Mouse (Mus musculus) small intestine, adult 2 months (tissue): ENCODE results near the gene Bcl2l11. TPM values are rescaled to one million over a fixed set of nuclear protein-coding genes. Genes with fewer than 3 reads are reported as not detected.
"Not testable (repeated sequence)": the region's sequence is repeated elsewhere in the genome, so short reads cannot be mapped to it uniquely, and the experiment has no call there.

ENCODE experiments used
- H3K27ac ChIP-seq: fragments of 200-500 bp; 2 replicates; pipeline ENCODE4 v1.5.1; 2012; ENCODE audit warnings: low read depth, low read length, control low read depth, inconsistent platforms; ENCODE audit not compliant: insufficient read depth
- H3K27me3 ChIP-seq: fragments of 200-500 bp; 2 replicates; pipeline ENCODE4 v1.6.1; 2012; ENCODE audit warnings: mild to moderate bottlenecking, moderate library complexity, low read length, inconsistent platforms; ENCODE audit not compliant: control insufficient read depth, insufficient read depth
- H3K36me3 ChIP-seq: fragments of 200-500 bp; 2 replicates; pipeline ENCODE4 v1.6.1; 2012; ENCODE audit warnings: mild to moderate bottlenecking, low read length, control low read depth, inconsistent platforms; ENCODE audit not compliant: control insufficient read depth, insufficient read depth
- H3K4me1 ChIP-seq: fragments of 200-500 bp; 2 replicates; pipeline ENCODE4 v1.6.1; 2012; ENCODE audit warnings: low read length, inconsistent platforms, mixed read lengths; ENCODE audit not compliant: control insufficient read depth, insufficient read depth, insufficient read length
- H3K4me3 ChIP-seq: fragments of 200-500 bp; 2 replicates; pipeline ENCODE4 v1.5.1; 2012; ENCODE audit warnings: low read depth, mild to moderate bottlenecking, control low read depth, inconsistent platforms, low read length, moderate library complexity
- CTCF ChIP-seq: fragments of 200-500 bp; IDR thresholded peaks from 2 replicates; pipeline ENCODE4 v1.5.1; 2012; ENCODE audit warnings: low read depth, mild to moderate bottlenecking, control low read depth, inconsistent platforms, low read length, moderate library complexity, mixed read lengths; ENCODE audit not compliant: insufficient replicate concordance, insufficient read length; ENCODE audit errors: extremely low read depth
- POLR2A ChIP-seq: fragments of 200-500 bp; IDR thresholded peaks from 2 replicates; pipeline ENCODE4 v1.6.1; 2012; ENCODE audit warnings: low read depth, mild to moderate bottlenecking, control low read depth, inconsistent platforms, low read length, moderate library complexity
- WGBS: fragments of 180-500 bp; shearing (Covaris S2); methylation state at CpG from one replicate; pipeline ENCODE4 v1.1.7; 2018; 5-methylcytosine and 5-hydroxymethylcytosine counted together
- polyA plus RNA-seq: library from polyadenylated mRNA; depleted of rRNA; stranded (reverse); fragments of >200 nt; gene quantifications from 2 replicates; pipeline ENCODE4 v1.2.3, GENCODE M21; 2012

Bcl2l11 gene
- polyA plus RNA-seq, 1 experiment: 7.4 TPM

DNA sequence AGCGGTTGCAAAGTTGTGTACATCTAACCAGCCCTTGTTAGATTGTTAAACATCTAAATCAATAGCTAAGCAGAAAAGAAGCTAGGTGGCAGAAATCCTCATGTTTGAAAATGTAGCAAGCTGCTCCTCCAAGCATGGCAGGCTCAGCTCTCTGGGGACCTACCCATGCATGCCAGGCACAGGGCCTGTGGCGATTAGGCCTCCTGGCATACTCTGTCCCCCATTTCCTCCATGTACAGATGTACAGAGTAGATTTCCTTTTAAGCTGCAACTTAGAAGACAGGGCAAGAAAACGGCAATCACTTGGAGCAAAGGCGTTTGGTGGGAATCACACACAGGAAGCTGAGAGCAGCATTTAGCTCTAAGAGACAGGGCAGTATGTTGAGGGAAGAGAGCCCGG, 31.6 kb upstream of the Bcl2l11 start:
- Histone ChIP-seq H3K4me3 (no peak overlapping the region), H3K36me3 (no peaks in the 10 kb centered on the region), H3K4me1 (no peaks in the 10 kb centered on the region), H3K27me3 (no peaks in the 10 kb centered on the region), H3K27ac (no peak overlapping the region)
- 86% methylated on average over 5 of the region's 5 CpGs for WGBS
- TF ChIP-seq CTCF (no peak), POLR2A (no peak)

DNA sequence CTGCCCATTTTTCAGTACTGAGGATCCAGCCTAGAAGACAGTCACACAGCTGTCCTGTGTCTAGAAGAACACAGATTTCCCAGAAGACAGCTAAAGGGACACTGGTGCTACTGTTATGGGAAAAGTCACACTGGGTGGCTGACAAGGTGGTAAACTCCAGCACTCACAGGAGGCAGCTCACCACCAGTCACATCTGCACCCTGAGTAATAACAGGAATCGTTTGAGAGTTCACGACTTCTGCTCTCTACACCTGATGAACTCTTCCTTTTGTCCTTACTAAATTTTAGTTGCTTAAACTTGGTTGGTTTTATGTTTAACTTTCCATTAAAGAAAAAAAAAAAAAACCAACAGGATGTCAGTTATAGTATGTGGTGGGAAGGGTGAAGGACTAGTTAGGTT, 31.2 kb upstream of the Bcl2l11 start:
- TF ChIP-seq CTCF: no peak
- no peak for TF ChIP-seq POLR2A
- WGBS: 52% methylated on average over 2 of the region's 2 CpGs
- Histone ChIP-seq H3K27me3 (no peaks in the 10 kb centered on the region), H3K36me3 (no peaks in the 10 kb centered on the region), H3K27ac (no peak overlapping the region), H3K4me1 (no peaks in the 10 kb centered on the region), H3K4me3 (no peak overlapping the region)

DNA sequence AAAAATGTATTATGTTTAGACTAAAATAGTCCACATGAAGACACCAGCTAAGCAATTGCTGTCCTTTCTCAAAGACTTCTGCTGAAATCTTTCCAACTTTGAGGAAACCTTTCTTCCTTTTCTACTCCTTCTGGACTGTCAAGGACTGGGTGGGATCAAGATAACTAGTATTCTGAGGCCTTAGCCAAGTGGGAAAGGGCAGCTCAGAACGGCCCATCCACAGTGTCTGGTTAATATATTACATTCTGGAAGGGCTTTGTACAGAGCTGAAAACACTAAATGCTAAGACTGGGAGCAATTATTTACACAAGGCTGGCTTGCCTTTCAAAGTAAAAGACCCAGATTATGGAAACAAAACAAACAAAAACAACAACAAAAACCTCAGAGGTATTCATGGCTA, 30.6 kb upstream of the Bcl2l11 start:
- H3K4me1 ChIP-seq: no peaks in the 10 kb centered on the region
- no peak overlapping the region for H3K4me3 ChIP-seq
- 20% methylated on average over 1 of the region's 1 CpGs for WGBS
- H3K27me3 ChIP-seq: no peaks in the 10 kb centered on the region
- no peaks in the 10 kb centered on the region for H3K36me3 ChIP-seq
- H3K27ac ChIP-seq: no peak overlapping the region
- TF ChIP-seq POLR2A: no peak
- TF ChIP-seq CTCF: no peak

DNA sequence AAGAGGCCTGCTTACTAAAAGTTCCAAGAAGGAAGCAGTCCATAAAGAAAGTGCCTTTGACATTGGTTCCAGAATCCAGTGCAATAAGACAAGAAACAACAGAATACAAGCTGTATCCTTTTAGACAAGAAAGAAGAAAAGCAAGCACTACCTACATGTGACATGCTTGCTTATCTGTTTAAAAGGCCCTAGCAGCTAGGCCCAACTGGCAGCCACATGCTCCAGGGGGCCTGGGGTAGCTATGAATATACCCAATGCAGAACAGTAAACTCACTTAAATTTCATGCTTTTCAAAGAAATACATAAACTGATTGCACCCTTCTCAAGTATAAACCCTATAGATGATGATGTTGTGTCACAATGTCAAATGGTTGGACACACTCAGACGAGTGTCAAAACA, 29.8 kb upstream of the Bcl2l11 start:
- no peaks in the 10 kb centered on the region for H3K36me3 ChIP-seq
- 94% methylated on average over 1 of the region's 1 CpGs for WGBS
- no peaks in the 10 kb centered on the region for H3K4me1 ChIP-seq
- no peak for TF ChIP-seq POLR2A
- no peak for TF ChIP-seq CTCF
- H3K27me3 ChIP-seq: no peaks in the 10 kb centered on the region
- no peak overlapping the region for H3K4me3 ChIP-seq
- H3K27ac ChIP-seq: no peak overlapping the region

DNA sequence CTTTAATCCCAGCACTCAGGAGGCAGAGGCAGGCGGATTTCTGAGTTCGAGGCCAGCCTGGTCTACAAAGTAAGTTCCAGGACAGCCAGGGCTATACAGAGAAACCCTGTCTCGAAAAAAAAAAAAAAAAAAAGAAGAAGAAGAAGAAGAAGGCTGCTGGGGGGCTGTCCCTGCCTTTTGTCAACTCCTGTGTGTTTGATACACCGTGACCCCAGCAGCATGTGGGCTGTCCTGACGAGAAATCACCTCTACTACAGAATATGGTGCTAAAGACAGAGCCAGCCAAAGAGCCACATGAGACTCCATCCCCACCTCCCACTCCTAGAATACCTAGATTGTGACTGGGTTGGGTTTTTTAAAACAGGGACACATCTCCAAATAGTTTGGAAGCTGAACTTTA, 27.7 kb upstream of the Bcl2l11 start:
- H3K4me1 ChIP-seq, H3K27me3 ChIP-seq, H3K4me3 ChIP-seq, H3K36me3 ChIP-seq, H3K27ac ChIP-seq: not testable (repeated sequence)
- WGBS: 75% methylated on average over 5 of the region's 5 CpGs

DNA sequence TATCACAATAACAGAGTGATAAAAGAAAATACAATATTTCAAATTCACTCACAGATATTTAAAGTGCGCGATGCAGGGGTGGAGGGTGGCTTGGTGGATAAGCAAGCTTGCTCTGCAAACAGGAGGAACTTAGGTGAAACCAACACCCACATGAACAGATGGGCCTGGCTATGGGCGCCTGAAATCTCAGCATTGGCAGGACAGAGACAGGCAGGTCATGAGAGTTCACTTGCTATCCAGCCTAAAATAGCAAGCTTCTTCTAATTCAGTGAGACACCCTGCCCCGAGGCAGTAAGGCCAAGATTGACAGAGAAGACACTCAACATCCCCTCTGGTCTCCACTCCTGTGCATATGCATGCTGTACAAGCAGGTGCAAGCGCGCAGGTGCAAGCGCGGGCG, 23.8 kb upstream of the Bcl2l11 start:
- Histone ChIP-seq H3K4me3 (no peak overlapping the region), H3K27me3 (no peaks in the 10 kb centered on the region), H3K4me1 (no peaks in the 10 kb centered on the region), H3K36me3 (no peaks in the 10 kb centered on the region), H3K27ac (no peak overlapping the region)
- TF ChIP-seq CTCF (no peak), POLR2A (no peak)
- 87% methylated on average over 9 of the region's 9 CpGs for WGBS

DNA sequence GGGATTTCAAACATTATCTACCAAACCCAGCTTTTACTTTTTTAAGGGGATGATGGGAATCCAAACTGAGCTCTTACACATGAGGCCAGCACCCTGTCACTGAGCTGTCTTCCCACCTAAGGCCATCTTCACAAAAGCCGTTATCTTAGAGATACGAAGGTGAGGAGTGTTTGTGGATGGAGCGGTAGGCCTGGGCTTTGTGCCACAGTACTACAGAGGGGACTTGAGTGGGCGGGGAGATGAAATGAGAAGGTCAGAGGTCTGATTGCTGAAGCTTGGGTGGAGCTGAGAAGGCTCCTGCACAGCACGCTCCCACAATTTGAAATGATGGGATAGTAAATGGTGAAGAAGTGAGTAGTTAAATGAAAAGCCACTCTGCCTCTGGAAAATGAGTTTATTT, 21.0 kb upstream of the Bcl2l11 start:
- H3K27ac ChIP-seq: no peak overlapping the region
- no peaks in the 10 kb centered on the region for H3K27me3 ChIP-seq
- TF ChIP-seq POLR2A: no peak
- no peak for TF ChIP-seq CTCF
- H3K4me3 ChIP-seq: no peak overlapping the region
- H3K4me1 ChIP-seq: no peaks in the 10 kb centered on the region
- 39% methylated on average over 5 of the region's 5 CpGs for WGBS
- H3K36me3 ChIP-seq: no peaks in the 10 kb centered on the region

DNA sequence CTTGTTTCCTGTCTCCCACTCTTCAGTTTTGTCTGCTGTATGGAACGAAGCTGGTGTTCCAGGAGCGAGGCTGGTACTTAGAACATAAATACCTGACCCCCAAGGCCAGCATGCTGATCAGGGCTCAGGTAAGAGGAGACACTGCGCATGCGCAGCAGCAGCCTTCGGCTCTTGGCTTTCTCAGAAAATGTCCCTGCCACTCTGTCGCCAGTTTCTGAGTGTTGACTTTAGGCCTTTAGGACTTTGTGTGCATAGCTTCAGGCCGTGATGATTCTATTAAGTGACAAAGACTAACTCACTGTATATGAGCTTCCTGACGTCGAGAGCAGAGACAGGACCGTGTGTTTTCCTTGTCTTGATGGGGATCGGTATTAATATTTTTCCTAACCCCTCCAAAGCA, 20.2 kb upstream of the Bcl2l11 start:
- TF ChIP-seq CTCF (no peak), POLR2A (no peak)
- no peaks in the 10 kb centered on the region for H3K4me1 ChIP-seq
- no peak overlapping the region for H3K27ac ChIP-seq
- H3K36me3 ChIP-seq: no peaks in the 10 kb centered on the region
- 61% methylated on average over 11 of the region's 11 CpGs for WGBS
- no peaks in the 10 kb centered on the region for H3K27me3 ChIP-seq
- no peak overlapping the region for H3K4me3 ChIP-seq
